Mouse (Mus musculus): ENCODE measurements at regions not wholly inside any gene's neighbourhood (a gene's known extent, or its start where the extent isn't known, plus 50 kb on each side); places are given as distances from the start of the nearest gene placed in this dataset.

- H3K4me1 ChIP-seq (ENCODE audit: control insufficient read depth, insufficient read depth, low read length): no peaks in the 10 kb centered on the region
- no peak for TF ChIP-seq CTCF (IDR thresholded peaks at IDR 0.05; ENCODE audit: extremely low read depth, insufficient read depth, low read length)
- no peak for TF ChIP-seq POLR2A (IDR thresholded peaks at IDR 0.05; ENCODE audit: extremely low read depth, insufficient read depth, low read length)
- H3K4me3 ChIP-seq (ENCODE audit: insufficient read depth, low read length): no peak overlapping the region
- H3K27ac ChIP-seq (ENCODE audit: insufficient read depth, low read length): no peak overlapping the region
These were observed 67.3 kb downstream of the C1d start for GRCm38 (mm10) chr11:17324651-17325050.

GRCm38 (mm10) chr11:17325731-17326646 is 68.6 kb downstream of the C1d start:
- Histone ChIP-seq H3K4me1 (ENCODE audit: control insufficient read depth, insufficient read depth, low read length) (no peaks in the 10 kb centered on the region), H3K27ac (ENCODE audit: insufficient read depth, low read length) (no peak overlapping the region), H3K4me3 (ENCODE audit: insufficient read depth, low read length) (no peak overlapping the region)
- TF ChIP-seq POLR2A (IDR thresholded peaks at IDR 0.05; ENCODE audit: extremely low read depth, insufficient read depth, low read length) (no peak), CTCF (IDR thresholded peaks at IDR 0.05; ENCODE audit: extremely low read depth, insufficient read depth, low read length) (no peak)

GRCm38 (mm10) chr11:17326695-17327094 is 69.3 kb downstream of the C1d start:
- no peaks in the 10 kb centered on the region for H3K4me1 ChIP-seq (ENCODE audit: control insufficient read depth, insufficient read depth, low read length)
- no peak for TF ChIP-seq POLR2A (IDR thresholded peaks at IDR 0.05; ENCODE audit: extremely low read depth, insufficient read depth, low read length)
- TF ChIP-seq CTCF (IDR thresholded peaks at IDR 0.05; ENCODE audit: extremely low read depth, insufficient read depth, low read length): no peak
- no peak overlapping the region for H3K4me3 ChIP-seq (ENCODE audit: insufficient read depth, low read length)

GRCm38 (mm10) chr11:17351476-17351875 is 94.1 kb downstream of the C1d start:
- H3K4me3 ChIP-seq (ENCODE audit: insufficient read depth, low read length): no peak overlapping the region
- no peaks in the 10 kb centered on the region for H3K4me1 ChIP-seq (ENCODE audit: control insufficient read depth, insufficient read depth, low read length)
- no peak for TF ChIP-seq POLR2A (IDR thresholded peaks at IDR 0.05; ENCODE audit: extremely low read depth, insufficient read depth, low read length)
- no peak for TF ChIP-seq CTCF (IDR thresholded peaks at IDR 0.05; ENCODE audit: extremely low read depth, insufficient read depth, low read length)
- H3K27ac ChIP-seq (ENCODE audit: insufficient read depth, low read length): no peak overlapping the region

More at GRCm38 (mm10) chr11:17326695-17327094, 69.3 kb downstream of the C1d start:
- no peak overlapping the region for H3K27ac ChIP-seq (ENCODE audit: insufficient read depth, low read length)

- no peak overlapping the region for H3K27ac ChIP-seq (ENCODE audit: insufficient read depth, low read length)
- no peaks in the 10 kb centered on the region for H3K4me1 ChIP-seq (ENCODE audit: control insufficient read depth, insufficient read depth, low read length)
- no peak overlapping the region for H3K4me3 ChIP-seq (ENCODE audit: insufficient read depth, low read length)
- TF ChIP-seq CTCF (IDR thresholded peaks at IDR 0.05; ENCODE audit: extremely low read depth, insufficient read depth, low read length) (no peak), POLR2A (IDR thresholded peaks at IDR 0.05; ENCODE audit: extremely low read depth, insufficient read depth, low read length) (no peak)
These were observed 95.1 kb downstream of the C1d start for GRCm38 (mm10) chr11:17352148-17353130.

GRCm38 (mm10) chr11:17359698-17360254 is 102.4 kb downstream of the C1d start:
- no peak for TF ChIP-seq CTCF (IDR thresholded peaks at IDR 0.05; ENCODE audit: extremely low read depth, insufficient read depth, low read length)
- TF ChIP-seq POLR2A (IDR thresholded peaks at IDR 0.05; ENCODE audit: extremely low read depth, insufficient read depth, low read length): no peak
- Histone ChIP-seq H3K4me1 (ENCODE audit: control insufficient read depth, insufficient read depth, low read length) (no peaks in the 10 kb centered on the region), H3K4me3 (ENCODE audit: insufficient read depth, low read length) (no peak overlapping the region), H3K27ac (ENCODE audit: insufficient read depth, low read length) (no peak overlapping the region)

GRCm38 (mm10) chr11:17377859-17378258 is 120.5 kb downstream of the C1d start:
- no peak overlapping the region for H3K27ac ChIP-seq (ENCODE audit: insufficient read depth, low read length)
- TF ChIP-seq CTCF (IDR thresholded peaks at IDR 0.05; ENCODE audit: extremely low read depth, insufficient read depth, low read length) (no peak), POLR2A (IDR thresholded peaks at IDR 0.05; ENCODE audit: extremely low read depth, insufficient read depth, low read length) (no peak)
- H3K4me3 ChIP-seq (ENCODE audit: insufficient read depth, low read length): no peak overlapping the region
- no peaks in the 10 kb centered on the region for H3K4me1 ChIP-seq (ENCODE audit: control insufficient read depth, insufficient read depth, low read length)

GRCm38 (mm10) chr11:17386756-17387155 is 129.4 kb downstream of the C1d start:
- TF ChIP-seq POLR2A (IDR thresholded peaks at IDR 0.05; ENCODE audit: extremely low read depth, insufficient read depth, low read length) (no peak), CTCF (IDR thresholded peaks at IDR 0.05; ENCODE audit: extremely low read depth, insufficient read depth, low read length) (no peak)
- Histone ChIP-seq H3K27ac (ENCODE audit: insufficient read depth, low read length) (no peak overlapping the region), H3K4me3 (ENCODE audit: insufficient read depth, low read length) (no peak overlapping the region), H3K4me1 (ENCODE audit: control insufficient read depth, insufficient read depth, low read length) (no peaks in the 10 kb centered on the region)

GRCm38 (mm10) chr11:17393832-17394231 is 136.5 kb downstream of the C1d start:
- TF ChIP-seq POLR2A (IDR thresholded peaks at IDR 0.05; ENCODE audit: extremely low read depth, insufficient read depth, low read length) (no peak), CTCF (IDR thresholded peaks at IDR 0.05; ENCODE audit: extremely low read depth, insufficient read depth, low read length) (no peak)
- H3K4me1 ChIP-seq (ENCODE audit: control insufficient read depth, insufficient read depth, low read length): no peaks in the 10 kb centered on the region
- H3K4me3 ChIP-seq (ENCODE audit: insufficient read depth, low read length): no peak overlapping the region
- no peak overlapping the region for H3K27ac ChIP-seq (ENCODE audit: insufficient read depth, low read length)
